Mouse (Mus musculus) left cerebral cortex, postnatal 4 days (tissue): ENCODE measurements around the gene Srms. TPM values are rescaled to one million over a fixed set of nuclear protein-coding genes. Genes with fewer than 3 reads are reported as not detected.
"Not testable (repeated sequence)": the region's sequence is repeated elsewhere in the genome, so short reads cannot be mapped to it uniquely, and the experiment has no call there.

Experiments
- DNase-seq: peaks from one replicate; pipeline ENCODE4 v3.0.0-alpha.2; 2022
- intact Hi-C: fragments of 180-260 bp; cut with DNase I; formaldehyde crosslinking; loops from one replicate; pipeline ENCODE4 v1.15.1; 2025
- total RNA-seq, 2 experiments: library from RNA; stranded (reverse); gene quantifications; 2 replicates each; pipeline ENCODE4 v1.2.3; 2021

Gene Srms
- total RNA-seq, 2 experiments from 2014 or later, result 0.18 TPM; not detected in 1

DNA sequence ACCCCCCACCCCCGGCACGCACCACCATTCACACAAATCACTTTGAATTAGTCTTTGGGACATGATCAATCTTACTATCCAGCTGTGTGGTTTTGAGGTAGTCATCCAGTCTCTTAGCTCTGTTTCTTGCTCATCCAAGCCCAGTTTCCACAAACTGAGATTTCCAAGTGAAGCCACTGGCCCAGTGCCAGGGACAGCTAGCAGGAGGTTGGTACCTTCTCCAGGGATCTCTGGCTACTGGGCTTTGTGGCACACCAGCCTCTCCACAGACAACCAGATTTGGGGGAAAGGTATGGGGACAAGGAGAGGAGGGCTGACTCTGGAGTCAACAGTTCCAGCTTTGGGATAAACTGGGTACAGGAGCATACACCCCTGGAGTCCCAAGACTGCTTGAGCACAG, 7.4 kb upstream of the Srms start:
- no peak for DNase-seq
- intact Hi-C loops, result no loop called here

- DNase-seq, result peak; percentile 69
- intact Hi-C loops, result no loop called here
Observed at GRCm38 (mm10) chr2:181219538-181220216, 6.7 kb upstream of the Srms start, which contains the start of gene Fndc11. Fndc11 (plus strand) TSS chr2:181220013.

- intact Hi-C loops, result no loop called here
- no peak for DNase-seq
Observed at GRCm38 (mm10) chr2:181218881-181219485, 6.0 kb upstream of the Srms start.

DNA sequence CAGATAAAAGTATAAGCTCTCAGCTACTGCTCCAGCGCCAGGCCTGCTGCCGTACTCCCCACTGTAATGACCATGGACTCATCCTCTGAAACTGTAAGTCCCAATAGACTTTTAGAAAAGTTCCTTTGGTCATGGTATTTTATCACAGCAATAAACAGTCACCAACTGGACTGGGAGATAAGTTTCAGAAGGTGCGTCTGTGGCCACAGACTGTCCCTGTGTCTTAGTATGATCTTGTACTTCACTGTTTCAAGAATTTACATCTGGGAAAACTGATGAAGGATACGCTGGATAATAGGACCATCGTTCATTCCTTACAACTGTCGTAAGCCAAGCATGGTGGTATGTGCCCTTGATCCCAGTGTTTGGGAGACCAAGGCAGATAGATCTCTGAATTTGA, 3.1 kb upstream of the Srms start:
- DNase-seq, result no peak
- intact Hi-C loops, result no loop called here

DNA sequence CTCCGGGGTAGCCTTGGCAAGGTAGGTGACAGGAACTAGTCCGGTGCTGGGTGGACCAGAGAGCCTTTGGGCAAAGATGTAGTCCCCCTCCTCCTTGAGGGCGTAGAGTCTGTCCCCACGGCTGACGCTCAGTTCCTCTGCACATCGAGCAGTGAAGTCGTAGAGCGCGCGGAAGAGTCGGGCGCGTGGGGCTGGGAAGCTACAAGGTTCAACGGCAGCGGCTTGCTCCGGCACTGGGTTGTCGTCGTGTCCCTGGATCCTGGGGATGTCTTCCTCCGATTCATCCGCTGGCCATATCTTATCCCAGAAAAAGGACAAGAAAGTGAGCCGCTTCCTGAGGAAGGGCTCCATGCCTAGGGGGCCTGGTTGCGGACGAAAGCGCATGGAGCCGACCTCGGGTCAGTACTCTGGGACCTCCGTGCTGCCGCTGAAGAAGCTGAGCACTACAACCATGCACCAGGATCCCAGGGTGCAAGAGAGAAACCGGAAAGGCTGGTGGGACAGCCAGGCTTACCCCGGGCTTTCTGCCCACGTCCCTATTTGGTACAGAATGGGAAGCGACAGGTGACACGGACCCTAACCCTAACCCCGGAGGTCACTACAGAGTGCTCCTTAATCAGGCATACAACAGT, 480 bp downstream of the Srms start:
- intact Hi-C loops, result no loop called here
- no peak for DNase-seq

GRCm38 (mm10) chr2:181206118-181206517, 6.9 kb downstream of the Srms start:
- DNase-seq, result no peak
- intact Hi-C loops, result no loop called here

DNA sequence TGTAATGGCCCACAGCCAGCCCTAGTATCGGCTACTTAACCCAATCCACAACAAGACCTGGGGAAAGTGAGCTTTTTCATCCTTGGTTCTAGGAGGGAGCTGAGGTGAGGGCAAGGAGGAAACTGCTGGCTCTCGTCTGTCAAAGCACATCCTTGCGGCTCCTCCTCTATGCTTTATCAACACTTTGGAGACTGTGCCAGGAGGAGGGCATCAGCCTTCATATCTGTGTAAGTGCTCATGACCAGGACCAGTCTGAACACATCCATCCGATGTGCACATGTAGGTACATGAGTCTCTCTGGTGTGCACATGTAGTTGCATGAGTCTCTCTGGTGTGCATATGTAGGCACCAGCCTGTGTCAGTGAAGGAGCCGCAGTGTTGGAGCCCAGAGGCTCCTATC, 7.3 kb downstream of the Srms start:
- no peak for DNase-seq
- intact Hi-C loops, result no loop called here

- intact Hi-C loops, result no loop called here
- no peak for DNase-seq
Observed at GRCm38 (mm10) chr2:181202886-181203285, 10.1 kb downstream of the Srms start.

- no peak for DNase-seq
- intact Hi-C loops, result no loop called here
Observed at GRCm38 (mm10) chr2:181202422-181202821, 10.6 kb downstream of the Srms start, which contains the start of gene Ptk6. Ptk6 (minus strand) TSS chr2:181202789.

DNA sequence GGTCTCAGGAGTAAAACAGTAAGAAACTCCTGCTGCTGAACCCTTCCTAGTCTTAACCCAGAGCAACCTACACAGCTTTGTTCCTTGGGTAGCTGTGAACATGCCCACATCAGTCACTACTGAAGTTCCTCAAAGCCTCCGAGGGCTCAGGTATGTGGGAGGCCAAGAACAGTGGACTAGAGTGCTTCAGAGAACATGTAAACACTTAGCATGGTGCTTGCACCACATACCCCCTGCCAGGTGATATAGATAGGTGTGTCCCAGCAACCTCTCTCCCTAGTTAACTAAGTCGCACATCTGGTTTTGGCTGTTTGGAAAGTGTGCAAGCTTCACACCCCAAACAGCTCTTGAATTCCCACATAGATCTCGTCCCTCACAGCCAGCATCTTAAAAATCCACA, 11.4 kb downstream of the Srms start:
- intact Hi-C loops, result no loop called here

DNA sequence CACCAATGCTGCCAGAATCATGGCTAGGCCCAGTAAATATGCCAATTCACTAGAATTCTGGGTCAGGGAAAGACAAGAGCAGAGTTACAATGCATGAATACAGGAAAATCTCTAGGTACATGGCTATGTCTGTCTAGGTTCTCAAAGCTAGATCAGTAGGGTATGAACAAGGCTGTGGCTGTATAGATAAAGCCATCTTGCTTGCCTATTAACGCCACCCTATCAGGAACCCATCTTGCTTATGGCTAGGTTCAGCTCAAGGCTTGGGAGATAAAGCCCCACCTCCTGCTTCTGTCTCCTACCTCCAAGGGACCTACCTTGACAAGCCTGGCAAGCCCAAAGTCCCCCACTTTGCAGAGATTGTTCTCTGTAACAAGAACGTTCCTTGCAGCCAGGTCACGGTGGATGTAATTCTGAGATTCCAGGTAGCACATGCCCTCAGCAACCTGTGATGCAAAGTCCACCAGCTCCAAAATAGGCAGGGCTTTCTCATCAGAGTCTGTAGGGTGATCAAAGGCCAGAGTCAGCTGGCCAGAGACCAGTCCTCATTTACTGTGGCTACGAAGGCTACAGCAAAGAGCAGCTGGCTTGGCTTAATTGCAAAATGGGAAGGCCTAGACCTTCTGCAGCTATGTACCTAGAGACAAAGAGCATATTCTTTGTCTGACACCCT, 16.2 kb downstream of the Srms start:
- intact Hi-C loops, result no loop called here
- no peak for DNase-seq

More for the DNA sequence above, 11.4 kb downstream of the Srms start:
- no peak for DNase-seq

DNA sequence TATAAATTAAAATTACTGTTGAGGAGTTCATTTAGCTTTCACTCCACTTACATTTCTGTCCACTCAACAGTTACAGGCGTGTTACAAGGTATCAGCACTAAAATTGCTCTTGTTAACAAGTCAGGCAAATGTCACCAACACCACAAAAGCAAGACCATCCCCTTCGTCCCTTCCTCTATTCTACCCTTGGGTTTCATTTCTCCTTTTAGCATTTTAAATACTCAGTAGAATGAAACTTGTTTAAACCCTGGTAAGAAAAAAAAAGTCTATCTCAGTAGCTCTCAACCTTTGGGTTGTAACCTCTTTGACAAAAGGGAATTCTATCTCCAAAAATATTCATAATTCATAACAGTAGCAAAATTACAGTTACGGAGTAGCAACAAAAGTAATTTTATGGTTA, 19.9 kb downstream of the Srms start:
- intact Hi-C loops, result no loop called here
- no peak for DNase-seq

DNA sequence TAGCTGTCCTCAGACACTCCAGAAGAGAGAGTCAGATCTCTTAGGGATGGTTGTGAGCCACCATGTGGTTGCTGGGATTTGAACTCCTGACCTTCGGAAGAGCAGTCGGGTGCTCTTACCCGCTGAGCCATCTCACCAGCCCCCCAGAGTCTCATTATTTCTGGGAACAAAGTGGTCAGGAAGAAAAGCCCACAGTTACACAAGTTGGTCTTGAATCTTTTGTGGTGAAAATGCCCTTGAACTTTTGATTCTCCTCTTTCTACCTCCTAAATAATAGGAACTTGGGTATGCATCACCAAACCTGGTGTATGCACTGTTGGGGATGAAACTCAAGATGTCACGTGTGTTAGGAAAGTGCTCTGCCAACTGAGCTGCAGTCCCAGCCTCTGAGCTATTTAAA, 21.0 kb downstream of the Srms start:
- no peak for DNase-seq
- intact Hi-C loops, result no loop called here

DNA sequence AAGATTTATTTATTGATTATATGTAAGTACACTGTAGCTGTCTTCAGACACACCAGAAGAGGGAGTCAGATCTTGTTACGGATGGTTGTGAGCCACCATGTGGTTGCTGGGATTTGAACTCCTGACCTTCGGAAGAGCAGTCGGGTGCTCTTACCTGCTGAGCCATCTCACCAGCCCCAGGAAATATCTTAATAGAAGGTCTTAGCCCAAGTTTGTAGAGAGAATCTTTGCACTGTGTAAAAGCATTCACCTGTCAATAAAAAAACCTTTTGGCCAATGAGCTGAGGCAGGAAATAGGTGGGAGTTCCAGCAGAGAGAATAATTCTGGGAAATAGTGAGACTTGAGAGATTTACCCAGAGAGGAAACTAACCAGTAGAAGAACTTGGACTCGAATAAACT, 21.6 kb downstream of the Srms start:
- not testable (repeated sequence) for DNase-seq

GRCm38 (mm10) chr2:181189321-181189720, 23.7 kb downstream of the Srms start:
- DNase-seq, result no peak
- intact Hi-C loops, result loop anchor here (5.0 kb wide), 1 partner anchor 148 kb away; no protein-coding TSS in a partner anchor

More for the DNA sequence above, 21.6 kb downstream of the Srms start:
- intact Hi-C loops, result not testable (repeated sequence)

DNA sequence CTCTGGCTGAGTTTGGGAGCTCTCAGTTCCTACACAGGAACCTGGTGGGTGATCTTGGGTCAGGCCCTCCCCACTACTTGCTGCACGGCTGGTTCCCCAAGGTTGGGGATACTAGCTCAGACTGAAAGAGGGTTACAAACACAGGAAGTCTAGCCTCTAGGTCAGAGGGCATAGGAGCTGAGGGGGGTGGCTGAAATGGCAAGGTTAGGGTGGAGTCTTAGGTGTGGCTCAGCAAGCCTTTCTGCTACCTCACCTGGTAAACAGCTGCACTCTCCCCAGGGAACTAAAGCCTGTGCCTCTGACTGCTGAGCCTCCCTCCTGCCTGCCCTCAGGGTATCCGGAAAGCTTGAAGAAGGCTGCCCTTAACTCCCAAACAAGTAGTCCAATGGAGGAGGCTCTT, 24.3 kb downstream of the Srms start:
- DNase-seq, result no peak
- intact Hi-C loops, result loop anchor here (5.0 kb wide), 1 partner anchor 149 kb away; no protein-coding TSS in a partner anchor

GRCm38 (mm10) chr2:181187121-181188000, 25.6 kb downstream of the Srms start, which contains the start of gene Ppdpf:
Ppdpf (plus strand) TSS chr2:181187247.
- DNase-seq, result peak; percentile 82
- intact Hi-C loops, result loop anchor here (5.0 kb wide), 1 partner anchor 150 kb away; no protein-coding TSS in a partner anchor

- intact Hi-C loops, result loop anchor here (5.0 kb wide), 1 partner anchor 151 kb away; no protein-coding TSS in a partner anchor
- peak; percentile 88 for DNase-seq
Observed at GRCm38 (mm10) chr2:181186635-181187034, 26.4 kb downstream of the Srms start.

DNA sequence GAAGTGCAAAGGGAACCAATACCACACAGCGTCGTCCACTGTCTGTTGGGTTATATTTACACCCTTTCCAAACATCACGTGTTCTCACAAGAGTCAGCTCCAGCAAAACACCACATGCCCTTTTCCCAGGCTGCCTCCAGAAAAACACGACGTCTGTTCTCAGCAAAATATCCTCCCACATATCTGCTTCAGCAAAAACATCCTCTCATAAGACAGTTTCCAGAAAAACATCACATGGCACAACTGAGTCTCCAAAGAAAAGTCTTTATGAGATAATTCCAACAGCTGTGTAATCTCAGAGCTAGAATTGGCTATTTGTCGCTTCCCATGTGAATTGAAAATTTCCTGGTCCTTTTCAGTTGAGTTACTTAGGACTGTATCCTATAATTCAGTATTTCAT, 32.1 kb downstream of the Srms start:
- DNase-seq, result no peak
- intact Hi-C loops, result no loop called here

- DNase-seq, result no peak
- intact Hi-C loops, result no loop called here
Observed at GRCm38 (mm10) chr2:181178471-181178870, 34.5 kb downstream of the Srms start.
